In genomic region chr4:149882139-149882916, GRCm38 (mm10) we compare ENCODE assay signal across 21 mouse cellular contexts.
DNase-seq lines count a peak whose midpoint lies in the region; ATAC-seq and TF ChIP-seq lines count a peak whose summit lies in the region.
"Had no signal": no experiment of that assay in that cellular context is flagged by ENCODE, and none has a peak within 500 bp of the region (broad histone marks: within the 10 kb centered on the region; RNA-seq: fewer than 3 reads in every experiment).

No protein-coding gene starts in this region.

- DNase-seq in adrenal gland, postnatal 14 days, result peak; percentile 5
- no peak for DNase-seq in adrenal gland, postnatal 4 days (ENCODE audit: low spot score in 2 of 2)
- no peak for DNase-seq in hindbrain, embryonic 10.5 days (ENCODE audit: low spot score)
- DNase-seq in lung, embryonic 14.5 days, result peak; percentile 70
- no peak for DNase-seq in lung, adult 2 months
- no peak for DNase-seq in spleen, postnatal 36 days (ENCODE audit: low spot score in 2 of 2)
- no peak for DNase-seq in yolk sac, embryonic 10.5 days (ENCODE audit: low spot score)
- DNase-seq: cerebellum, adult 9-11 months; embryo, embryonic 11 days; heart, adult 11 months; heart, postnatal 36 days; kidney, postnatal 14 days; liver; lung, adult 18-20 months; retina, postnatal 1 day had no signal

- peaks cover 30% of the 10 kb centered on the region for H3K27me3 ChIP-seq in hindbrain, embryonic 10.5 days (ENCODE audit: insufficient read depth, poor library complexity, severe bottlenecking)
- no peaks in the 10 kb centered on the region; the same call in 1 of the 2 replicates for H3K27me3 ChIP-seq in hindbrain, embryonic 12.5 days
- H3K27me3 ChIP-seq in lung, embryonic 14.5 days (ENCODE audit: insufficient read depth, low read length), result no peaks in the 10 kb centered on the region
- H3K27me3 ChIP-seq: forebrain, embryonic 15.5 days; midbrain, embryonic 15.5 days had no signal

- peaks cover 65% of the 10 kb centered on the region for H3K4me1 ChIP-seq in hindbrain, embryonic 10.5 days (replicated peaks)
- H3K4me1 ChIP-seq in hindbrain, embryonic 12.5 days, result peaks cover 25% of the 10 kb centered on the region
- peaks cover 28% of the 10 kb centered on the region; the same call in 1 of the 2 replicates for H3K4me1 ChIP-seq in lung, embryonic 14.5 days (ENCODE audit: insufficient read depth)
- peaks cover 3% of the 10 kb centered on the region; the same call in 1 of the 2 replicates for H3K4me1 ChIP-seq in lung, adult 2 months (ENCODE audit: control insufficient read depth, insufficient read depth, low read length)
- H3K4me1 ChIP-seq: midbrain, embryonic 15.5 days had no signal

- 84% methylated on average over 17 of the region's 17 CpGs for WGBS in hindbrain, embryonic 10.5 days
- 84% methylated on average over 17 of the region's 17 CpGs for WGBS in hindbrain, embryonic 12.5 days
- 35% methylated on average over 17 of the region's 17 CpGs for WGBS in lung, embryonic 14.5 days
- 68% methylated on average over 17 of the region's 17 CpGs for WGBS in lung, adult 2 months

- H3K4me2 ChIP-seq in hindbrain, embryonic 12.5 days (replicated peaks), result no peak overlapping the region
- H3K4me2 ChIP-seq in lung, embryonic 14.5 days, result no peak overlapping the region
- H3K4me2 ChIP-seq: forebrain, embryonic 15.5 days; midbrain, embryonic 15.5 days had no signal

- no peaks in the 10 kb centered on the region for H3K9me3 ChIP-seq in hindbrain, embryonic 10.5 days
- no peaks in the 10 kb centered on the region for H3K9me3 ChIP-seq in hindbrain, embryonic 12.5 days (replicated peaks)
- H3K9me3 ChIP-seq in lung, embryonic 14.5 days (ENCODE audit: low read depth, low read length), result no peaks in the 10 kb centered on the region
- H3K9me3 ChIP-seq: forebrain, embryonic 15.5 days; G1E; midbrain, embryonic 15.5 days had no signal

- no peak for TF ChIP-seq POLR2A in lung, adult 2 months (IDR thresholded peaks at IDR 0.05; ENCODE audit: borderline replicate concordance, extremely low read depth, low read depth, low read length)

- H3K9ac ChIP-seq in hindbrain, embryonic 12.5 days, result no peak overlapping the region
- H3K9ac ChIP-seq in lung, embryonic 14.5 days, result no peak overlapping the region
- H3K9ac ChIP-seq: forebrain, embryonic 15.5 days; midbrain, embryonic 15.5 days had no signal

- no peaks in the 10 kb centered on the region for H3K36me3 ChIP-seq in hindbrain, embryonic 10.5 days
- H3K36me3 ChIP-seq in hindbrain, embryonic 12.5 days, result no peaks in the 10 kb centered on the region
- H3K36me3 ChIP-seq in lung, embryonic 14.5 days (ENCODE audit: insufficient read depth), result no peaks in the 10 kb centered on the region
- H3K36me3 ChIP-seq: forebrain, embryonic 15.5 days; G1E; midbrain, embryonic 15.5 days had no signal

- no peak for TF ChIP-seq CTCF in lung, embryonic 14.5 days (IDR thresholded peaks at IDR 0.05; ENCODE audit: low read depth)
- TF ChIP-seq CTCF in lung, adult 2 months (IDR thresholded peaks at IDR 0.05; ENCODE audit: insufficient read depth, low read length), result no peak

- H3K4me3 ChIP-seq in hindbrain, embryonic 10.5 days, result no peak overlapping the region
- no peak overlapping the region for H3K4me3 ChIP-seq in hindbrain, embryonic 12.5 days
- no peak overlapping the region for H3K4me3 ChIP-seq in lung, embryonic 14.5 days (ENCODE audit: low read depth, low read length)
- no peak overlapping the region for H3K4me3 ChIP-seq in lung, adult 2 months (replicated peaks; ENCODE audit: extremely low read depth, low read depth, low read length)
- H3K4me3 ChIP-seq: forebrain, embryonic 15.5 days; midbrain, embryonic 15.5 days had no signal

- H3K27ac ChIP-seq in hindbrain, embryonic 10.5 days, result 0 out of 2 replicates have a peak overlapping the region, but pooled peaks have one; percentile 26
- H3K27ac ChIP-seq in hindbrain, embryonic 12.5 days, result no peak overlapping the region
- H3K27ac ChIP-seq in lung, embryonic 14.5 days (ENCODE audit: low read depth), result peak overlapping the region; percentile 40; the same call in 1 of the 2 replicates
- H3K27ac ChIP-seq: forebrain, embryonic 15.5 days; hindbrain, postnatal 0 days; midbrain, embryonic 15.5 days had no signal

- ATAC-seq in hindbrain, embryonic 12.5 days (ENCODE audit: low FRiP score), result no peak
- ATAC-seq in lung, embryonic 14.5 days (ENCODE audit: insufficient read depth), result peak; percentile 63; the same call in 1 of the 2 replicates
- ATAC-seq: CD4-positive, CD25-positive, alpha-beta regulatory T cell, adult 4 months; forebrain, embryonic 15.5 days; hindbrain, postnatal 0 days; midbrain, embryonic 15.5 days had no signal

Comparison
In these comparisons a context has a peak if more than half of its experiments do, and no peak if none do; other contexts are left out.
1. DNase-seq: peak in adrenal gland, postnatal 14 days (single experiment) and lung, embryonic 14.5 days (single experiment); none in adrenal gland, postnatal 4 days (0 of 2), hindbrain, embryonic 10.5 days (single experiment), lung, adult 2 months (single experiment), spleen, postnatal 36 days (0 of 2) and yolk sac, embryonic 10.5 days (single experiment).